Mouse (Mus musculus): Measurements from ENCODE around the gene Omp. TPM values are rescaled to one million over a fixed set of nuclear protein-coding genes. Genes with fewer than 3 reads are reported as not detected.

The Omp gene
- polyA plus RNA-seq, 1 experiment from 2014 or later = 0.49 TPM

- no peaks in the 10 kb centered on the region for H3K27me3 ChIP-seq (ENCODE audit: insufficient read depth, low read length)
- H3K4me3 ChIP-seq (ENCODE audit: low read length) = no peak overlapping the region
- H3K4me1 ChIP-seq (ENCODE audit: insufficient read depth, low read length) = peaks cover 49% of the 10 kb centered on the region
- no peak overlapping the region for H3K4me2 ChIP-seq (replicated peaks; ENCODE audit: low read depth, low read length)
- no peaks in the 10 kb centered on the region for H3K9me3 ChIP-seq (ENCODE audit: low read length)
- H3K27ac ChIP-seq (ENCODE audit: low read length) = no peak overlapping the region
- H3K36me3 ChIP-seq (ENCODE audit: insufficient read depth, low read length) = no peaks in the 10 kb centered on the region
- H3K9ac ChIP-seq (replicated peaks; ENCODE audit: low read length) = no peak overlapping the region
- no peak for ATAC-seq (ENCODE audit: low FRiP score, low TSS enrichment)
- 73% methylated on average over 12 of the region's 12 CpGs for WGBS
Measured at GRCm38 (mm10) chr7:98145842-98146446, 642 bp upstream of the Omp start.

- ATAC-seq (ENCODE audit: low FRiP score, low TSS enrichment) = peak; percentile 24
Measured at GRCm38 (mm10) chr7:98142648-98143047, 2.7 kb downstream of the Omp start.

GRCm38 (mm10) chr7:98142247-98142646 lies 3.1 kb downstream of the Omp start:
- H3K4me2 ChIP-seq (replicated peaks; ENCODE audit: low read depth, low read length) = no peak overlapping the region
- H3K27me3 ChIP-seq (ENCODE audit: insufficient read depth, low read length) = no peaks in the 10 kb centered on the region
- ATAC-seq (ENCODE audit: low FRiP score, low TSS enrichment) = peak; percentile 64; the same call in 1 of the 2 replicates
- H3K27ac ChIP-seq (ENCODE audit: low read length) = peak overlapping the region; percentile 6
- no peaks in the 10 kb centered on the region for H3K9me3 ChIP-seq (ENCODE audit: low read length)
- H3K9ac ChIP-seq (replicated peaks; ENCODE audit: low read length) = no peak overlapping the region
- H3K36me3 ChIP-seq (ENCODE audit: insufficient read depth, low read length) = no peaks in the 10 kb centered on the region
- no peak overlapping the region for H3K4me3 ChIP-seq (ENCODE audit: low read length)
- H3K4me1 ChIP-seq (ENCODE audit: insufficient read depth, low read length) = peaks cover 39% of the 10 kb centered on the region
- 23% methylated on average over 8 of the region's 8 CpGs for WGBS

More at GRCm38 (mm10) chr7:98142648-98143047, 2.7 kb downstream of the Omp start:
- Histone ChIP-seq H3K27ac (ENCODE audit: low read length) (peak overlapping the region; percentile 6), H3K27me3 (ENCODE audit: insufficient read depth, low read length) (no peaks in the 10 kb centered on the region), H3K4me3 (ENCODE audit: low read length) (no peak overlapping the region), H3K36me3 (ENCODE audit: insufficient read depth, low read length) (no peaks in the 10 kb centered on the region), H3K4me1 (ENCODE audit: insufficient read depth, low read length) (peaks cover 41% of the 10 kb centered on the region), H3K4me2 (replicated peaks; ENCODE audit: low read depth, low read length) (no peak overlapping the region), H3K9ac (replicated peaks; ENCODE audit: low read length) (no peak overlapping the region), H3K9me3 (ENCODE audit: low read length) (no peaks in the 10 kb centered on the region)
- 41% methylated on average over 3 of the region's 3 CpGs for WGBS

- ATAC-seq (ENCODE audit: low FRiP score, low TSS enrichment) = 0 out of 2 replicates have a peak, but pooled peaks have one; percentile 21
- Histone ChIP-seq H3K9me3 (ENCODE audit: low read length) (no peaks in the 10 kb centered on the region), H3K4me1 (ENCODE audit: insufficient read depth, low read length) (peaks cover 35% of the 10 kb centered on the region), H3K4me2 (replicated peaks; ENCODE audit: low read depth, low read length) (no peak overlapping the region), H3K4me3 (ENCODE audit: low read length) (no peak overlapping the region), H3K27ac (ENCODE audit: low read length) (peak overlapping the region; percentile 6; the same call in 1 of the 2 replicates), H3K36me3 (ENCODE audit: insufficient read depth, low read length) (no peaks in the 10 kb centered on the region), H3K27me3 (ENCODE audit: insufficient read depth, low read length) (no peaks in the 10 kb centered on the region), H3K9ac (replicated peaks; ENCODE audit: low read length) (no peak overlapping the region)
- 66% methylated on average over 3 of the region's 3 CpGs for WGBS
Measured at GRCm38 (mm10) chr7:98141206-98141605, 4.1 kb downstream of the Omp start.

- H3K27ac ChIP-seq (ENCODE audit: low read length) = no peak overlapping the region
- no peaks in the 10 kb centered on the region for H3K9me3 ChIP-seq (ENCODE audit: low read length)
- no peak for ATAC-seq (ENCODE audit: low FRiP score, low TSS enrichment)
- no peak overlapping the region for H3K4me3 ChIP-seq (ENCODE audit: low read length)
- H3K9ac ChIP-seq (replicated peaks; ENCODE audit: low read length) = no peak overlapping the region
- H3K4me1 ChIP-seq (ENCODE audit: insufficient read depth, low read length) = peaks cover 35% of the 10 kb centered on the region
- no peak overlapping the region for H3K4me2 ChIP-seq (replicated peaks; ENCODE audit: low read depth, low read length)
- 30% methylated on average over 2 of the region's 2 CpGs for WGBS
- H3K27me3 ChIP-seq (ENCODE audit: insufficient read depth, low read length) = no peaks in the 10 kb centered on the region
- H3K36me3 ChIP-seq (ENCODE audit: insufficient read depth, low read length) = no peaks in the 10 kb centered on the region
Measured at GRCm38 (mm10) chr7:98140597-98140996, 4.7 kb downstream of the Omp start.

- H3K9ac ChIP-seq (replicated peaks; ENCODE audit: low read length) = no peak overlapping the region
- ATAC-seq (ENCODE audit: low FRiP score, low TSS enrichment) = no peak
- no peaks in the 10 kb centered on the region for H3K27me3 ChIP-seq (ENCODE audit: insufficient read depth, low read length)
- WGBS = 21% methylated on average over 9 of the region's 9 CpGs
- H3K36me3 ChIP-seq (ENCODE audit: insufficient read depth, low read length) = peaks cover 8% of the 10 kb centered on the region; the same call in 1 of the 2 replicates
- H3K4me3 ChIP-seq (ENCODE audit: low read length) = no peak overlapping the region
- H3K4me2 ChIP-seq (replicated peaks; ENCODE audit: low read depth, low read length) = no peak overlapping the region
- no peak overlapping the region for H3K27ac ChIP-seq (ENCODE audit: low read length)
- peaks cover 35% of the 10 kb centered on the region for H3K4me1 ChIP-seq (ENCODE audit: insufficient read depth, low read length)
- H3K9me3 ChIP-seq (ENCODE audit: low read length) = no peaks in the 10 kb centered on the region
Measured at GRCm38 (mm10) chr7:98139216-98139615, 6.1 kb downstream of the Omp start.

GRCm38 (mm10) chr7:98137995-98138394 lies 7.3 kb downstream of the Omp start:
- no peak overlapping the region for H3K4me3 ChIP-seq (ENCODE audit: low read length)
- peaks cover 8% of the 10 kb centered on the region; the same call in 1 of the 2 replicates for H3K36me3 ChIP-seq (ENCODE audit: insufficient read depth, low read length)
- H3K4me1 ChIP-seq (ENCODE audit: insufficient read depth, low read length) = peaks cover 31% of the 10 kb centered on the region
- H3K27ac ChIP-seq (ENCODE audit: low read length) = no peak overlapping the region
- ATAC-seq (ENCODE audit: low FRiP score, low TSS enrichment) = no peak
- H3K27me3 ChIP-seq (ENCODE audit: insufficient read depth, low read length) = no peaks in the 10 kb centered on the region
- whole genome bisulfite sequencing = 52% methylated on average over 2 of the region's 2 CpGs
- H3K4me2 ChIP-seq (replicated peaks; ENCODE audit: low read depth, low read length) = no peak overlapping the region
- H3K9me3 ChIP-seq (ENCODE audit: low read length) = no peaks in the 10 kb centered on the region
- no peak overlapping the region for H3K9ac ChIP-seq (replicated peaks; ENCODE audit: low read length)

GRCm38 (mm10) chr7:98137583-98137982 lies 7.7 kb downstream of the Omp start:
- Histone ChIP-seq H3K27me3 (ENCODE audit: insufficient read depth, low read length) (no peaks in the 10 kb centered on the region), H3K9me3 (ENCODE audit: low read length) (no peaks in the 10 kb centered on the region), H3K4me2 (replicated peaks; ENCODE audit: low read depth, low read length) (no peak overlapping the region), H3K9ac (replicated peaks; ENCODE audit: low read length) (no peak overlapping the region), H3K4me3 (ENCODE audit: low read length) (no peak overlapping the region), H3K4me1 (ENCODE audit: insufficient read depth, low read length) (peaks cover 28% of the 10 kb centered on the region), H3K27ac (ENCODE audit: low read length) (no peak overlapping the region), H3K36me3 (ENCODE audit: insufficient read depth, low read length) (peaks cover 8% of the 10 kb centered on the region; the same call in 1 of the 2 replicates)
- ATAC-seq (ENCODE audit: low FRiP score, low TSS enrichment) = no peak
- 54% methylated on average over 3 of the region's 3 CpGs for WGBS

GRCm38 (mm10) chr7:98131751-98132150 lies 13.6 kb downstream of the Omp start:
- no peak overlapping the region for H3K27ac ChIP-seq (ENCODE audit: low read length)
- no peaks in the 10 kb centered on the region for H3K4me1 ChIP-seq (ENCODE audit: insufficient read depth, low read length)
- H3K9me3 ChIP-seq (ENCODE audit: low read length) = no peaks in the 10 kb centered on the region

GRCm38 (mm10) chr7:98125473-98125872 lies 19.8 kb downstream of the Omp start:
- no peak overlapping the region for H3K9ac ChIP-seq (replicated peaks; ENCODE audit: low read length)
- no peak overlapping the region for H3K4me2 ChIP-seq (replicated peaks; ENCODE audit: low read depth, low read length)
- H3K9me3 ChIP-seq (ENCODE audit: low read length) = no peaks in the 10 kb centered on the region
- no peak overlapping the region for H3K4me3 ChIP-seq (ENCODE audit: low read length)
- ATAC-seq (ENCODE audit: low FRiP score, low TSS enrichment) = no peak
- no peak overlapping the region for H3K27ac ChIP-seq (ENCODE audit: low read length)
- no peaks in the 10 kb centered on the region for H3K27me3 ChIP-seq (ENCODE audit: insufficient read depth, low read length)
- H3K36me3 ChIP-seq (ENCODE audit: insufficient read depth, low read length) = 0 out of 2 replicates have a peak, but pooled peaks cover 3% of the 10 kb centered on the region
- WGBS = 29% methylated on average over 5 of the region's 5 CpGs
- 0 out of 2 replicates have a peak, but pooled peaks cover 1% of the 10 kb centered on the region for H3K4me1 ChIP-seq (ENCODE audit: insufficient read depth, low read length)

More at GRCm38 (mm10) chr7:98131751-98132150, 13.6 kb downstream of the Omp start:
- H3K36me3 ChIP-seq (ENCODE audit: insufficient read depth, low read length) = peaks cover 10% of the 10 kb centered on the region; the same call in 1 of the 2 replicates
- H3K4me3 ChIP-seq (ENCODE audit: low read length) = no peak overlapping the region
- 96% methylated on average over 8 of the region's 8 CpGs for WGBS
- H3K9ac ChIP-seq (replicated peaks; ENCODE audit: low read length) = no peak overlapping the region
- H3K4me2 ChIP-seq (replicated peaks; ENCODE audit: low read depth, low read length) = no peak overlapping the region
- no peak for ATAC-seq (ENCODE audit: low FRiP score, low TSS enrichment)
- H3K27me3 ChIP-seq (ENCODE audit: insufficient read depth, low read length) = no peaks in the 10 kb centered on the region
